Mouse (Mus musculus) lung, postnatal 4 days (tissue): ENCODE measurements around the gene Plxna1.

Experiments used
- DNase-seq, 2 experiments: peaks; one replicate each; pipeline ENCODE4 v3.0.0; 2021

Gene Plxna1

DNA sequence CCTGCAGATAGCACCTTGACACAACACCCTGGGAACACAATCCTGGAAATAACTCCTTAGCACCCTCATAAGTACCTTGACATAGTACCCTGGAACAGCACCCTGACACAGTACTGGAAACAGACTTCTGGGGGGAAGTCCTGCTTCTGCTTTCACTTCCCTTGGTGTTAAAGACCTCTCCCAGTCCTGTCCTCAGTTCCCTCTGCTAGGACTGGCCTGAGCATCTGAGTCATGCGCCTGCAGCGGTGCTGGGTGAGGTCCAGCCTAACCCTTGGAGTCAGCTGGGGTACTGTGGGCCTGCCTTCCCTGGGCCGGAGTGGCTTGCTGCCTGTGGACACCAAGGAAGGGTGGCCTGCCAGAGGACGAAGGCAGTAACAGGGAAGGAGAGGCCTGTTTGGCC, 81.9 kb downstream of the Plxna1 start:
- peak; percentile 53 to 62 for DNase-seq

DNA sequence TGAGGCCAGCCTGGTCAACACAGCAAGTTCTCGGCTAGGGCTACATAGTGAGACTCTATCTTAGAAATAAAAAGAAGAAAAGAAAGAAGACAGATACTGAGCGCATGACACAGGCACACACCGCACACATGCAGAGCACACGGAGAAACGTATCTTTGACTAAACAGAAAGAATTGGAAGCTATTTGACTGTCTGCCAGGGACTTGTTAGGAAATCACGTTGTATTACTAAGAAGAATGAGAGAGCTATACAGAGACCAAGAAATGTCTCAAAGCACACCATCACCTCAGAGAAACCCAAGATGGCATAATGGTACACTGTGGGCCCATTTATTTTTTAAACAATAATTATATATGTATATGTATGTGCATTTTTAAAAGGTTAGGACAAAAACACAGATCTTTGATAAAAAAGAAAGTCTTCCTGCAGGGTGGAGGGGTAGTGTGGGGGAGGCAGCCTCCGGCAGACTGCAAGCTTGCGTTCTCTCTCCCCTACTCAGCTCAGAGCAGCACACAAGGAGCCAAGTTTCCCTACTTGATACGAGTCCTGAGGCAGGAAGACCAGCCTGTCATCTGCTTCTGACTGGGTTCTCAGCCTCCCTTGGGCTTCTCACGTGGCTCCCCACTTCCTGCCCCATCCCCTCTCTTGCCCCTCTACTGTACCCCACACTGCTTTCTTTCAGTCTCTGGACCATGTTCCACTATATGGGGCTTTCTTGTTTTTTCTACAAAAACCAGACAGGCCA, 90.5 kb downstream of the Plxna1 start:
- no peak for DNase-seq

GRCm38 (mm10) chr6:89267181-89267580, 95.2 kb downstream of the Plxna1 start:
- no peak for DNase-seq
